Mouse (Mus musculus) embryonic facial prominence, embryonic 14.5 days (tissue): ENCODE data around the gene Sh2d3c. TPM values are rescaled to one million over a fixed set of nuclear protein-coding genes. Genes with fewer than 3 reads are reported as not detected.

Experiments
- ATAC-seq: fragments of 200-750 bp; cut with Nextera tagmentation; 2 replicates; pipeline ENCODE4 v1.8.0; 2017; ENCODE audit warnings: low read depth, moderate number of reproducible peaks, moderate TSS enrichment
- DNase-seq: peaks from one replicate; pipeline ENCODE4 v3.0.0-alpha.2; 2015; ENCODE audit warnings: low spot score
- H3K27ac ChIP-seq: fragments of 300-500 bp; sonication (generic); replicated peaks from 2 replicates; pipeline ENCODE4 v1.5.1; 2014; ENCODE audit warnings: low read depth, mild to moderate bottlenecking, low read length, moderate library complexity
- H3K27me3 ChIP-seq: fragments of 300-500 bp; sonication (generic); replicated peaks from 2 replicates; pipeline ENCODE4 v1.6.1; 2014; ENCODE audit warnings: low read length; ENCODE audit not compliant: control insufficient read depth, insufficient read depth
- H3K36me3 ChIP-seq: fragments of 300-500 bp; sonication (generic); 2 replicates; pipeline ENCODE4 v1.6.1; 2014; ENCODE audit warnings: low read length, mixed read lengths; ENCODE audit not compliant: control insufficient read depth, insufficient read depth
- H3K4me1 ChIP-seq: fragments of 300-500 bp; sonication (generic); 2 replicates; pipeline ENCODE4 v1.6.1; 2014; ENCODE audit warnings: antibody characterized with exemption, low read length; ENCODE audit not compliant: control insufficient read depth, insufficient read depth
- H3K4me2 ChIP-seq: fragments of 300-500 bp; sonication (generic); 2 replicates; pipeline ENCODE4 v1.6.1; 2014; ENCODE audit warnings: low read depth, mild to moderate bottlenecking, low read length, moderate library complexity, mixed read lengths
- H3K4me3 ChIP-seq: fragments of 300-500 bp; sonication (generic); 2 replicates; pipeline ENCODE4 v1.5.1; 2014; ENCODE audit warnings: low read depth, mild to moderate bottlenecking, low read length
- H3K9ac ChIP-seq: fragments of 300-500 bp; sonication (generic); 2 replicates; pipeline ENCODE4 v1.6.1; 2014; ENCODE audit warnings: low read depth, mild to moderate bottlenecking, low read length, moderate library complexity, mixed read lengths
- H3K9me3 ChIP-seq: fragments of 300-500 bp; sonication (generic); 2 replicates; pipeline ENCODE4 v1.6.1; 2016; ENCODE audit warnings: low read length; ENCODE audit not compliant: control insufficient read depth
- WGBS: fragments of 180-500 bp; shearing (Covaris S2); extraction: QIAGEN DNeasy Blood & Tissue Kit; methylation state at CpG from one replicate; pipeline ENCODE4 v1.1.7; 2014; 5-methylcytosine and 5-hydroxymethylcytosine counted together
- microRNA counts: library from miRNA; unstranded; fragments of <30 nt; microRNA quantifications from one replicate; lab custom pipeline; 2017
- microRNA-seq: library from miRNA; unstranded; fragments of <30 nt; microRNA quantifications from one replicate; pipeline ENCODE4, GENCODE M21; 2016; ENCODE audit warnings: borderline number of aligned reads
- polyA plus RNA-seq: library from polyadenylated mRNA; unstranded; fragments of >200 nt; fragmentation: Nextera tagmentation; extraction: Ambion mirVana; gene quantifications from 2 replicates; pipeline ENCODE4 v1.2.1, GENCODE M21; 2014

Sh2d3c gene
- polyA plus RNA-seq, 1 experiment from 2014 or later: 21.7 TPM

- H3K9ac ChIP-seq: no peak within 1 kb of the TSS
- no peaks in the 10 kb centered on the region for H3K27me3 ChIP-seq
- H3K36me3 ChIP-seq: no peaks in the 10 kb centered on the region
- DNase-seq: peak; percentile 40
- H3K4me2 ChIP-seq: no peak within 1 kb of the TSS
- H3K9me3 ChIP-seq: no peaks in the 10 kb centered on the region
- no peak within 1 kb of the TSS; the same call in 1 of the 2 replicates for H3K27ac ChIP-seq
- no peak within 1 kb of the TSS for H3K4me3 ChIP-seq
- no peak for ATAC-seq
- WGBS: 56% methylated on average over 4 of the region's 4 CpGs
- no peaks in the 10 kb centered on the region for H3K4me1 ChIP-seq
These were observed 63.3 kb downstream of the Sh2d3c start, which contains the start of gene Cfap157 for GRCm38 (mm10) chr2:32784048-32784681. Gene Cfap157, minus strand, starts transcription at chr2:32784428.

GRCm38 (mm10) chr2:32787176-32787575, 66.3 kb downstream of the Sh2d3c start:
- Histone ChIP-seq H3K36me3 (peaks cover 3% of the 10 kb centered on the region; the same call in 1 of the 2 replicates), H3K4me3 (no peak overlapping the region), H3K9me3 (no peaks in the 10 kb centered on the region), H3K4me2 (no peak overlapping the region), H3K27ac (no peak overlapping the region), H3K27me3 (no peaks in the 10 kb centered on the region), H3K4me1 (no peaks in the 10 kb centered on the region), H3K9ac (no peak overlapping the region)
- 62% methylated on average over 6 of the region's 6 CpGs for WGBS
- ATAC-seq (no peak), DNase-seq (no peak)

GRCm38 (mm10) chr2:32788581-32788980, 67.7 kb downstream of the Sh2d3c start:
- H3K36me3 ChIP-seq: peaks cover 7% of the 10 kb centered on the region; the same call in 1 of the 2 replicates
- H3K4me3 ChIP-seq: no peak overlapping the region
- WGBS: 40% methylated on average over 2 of the region's 2 CpGs
- no peak overlapping the region for H3K27ac ChIP-seq
- no peaks in the 10 kb centered on the region for H3K9me3 ChIP-seq
- no peaks in the 10 kb centered on the region for H3K4me1 ChIP-seq
- DNase-seq: no peak
- no peaks in the 10 kb centered on the region for H3K27me3 ChIP-seq
- no peak overlapping the region for H3K9ac ChIP-seq
- no peak for ATAC-seq
- no peak overlapping the region for H3K4me2 ChIP-seq

GRCm38 (mm10) chr2:32791297-32791696, 70.4 kb downstream of the Sh2d3c start:
- H3K36me3 ChIP-seq: peaks cover 10% of the 10 kb centered on the region; the same call in 1 of the 2 replicates
- H3K4me3 ChIP-seq: no peak overlapping the region
- no peaks in the 10 kb centered on the region for H3K4me1 ChIP-seq
- no peak overlapping the region for H3K4me2 ChIP-seq
- no peak for ATAC-seq
- 83% methylated on average over 6 of the region's 6 CpGs for WGBS
- H3K9me3 ChIP-seq: no peaks in the 10 kb centered on the region
- H3K27ac ChIP-seq: no peak overlapping the region
- DNase-seq: peak; percentile 20
- H3K9ac ChIP-seq: no peak overlapping the region
- no peaks in the 10 kb centered on the region for H3K27me3 ChIP-seq

GRCm38 (mm10) chr2:32795748-32796418, 75.0 kb downstream of the Sh2d3c start:
- ATAC-seq: no peak
- WGBS: 80% methylated on average over 13 of the region's 13 CpGs
- H3K27ac ChIP-seq: no peak overlapping the region
- no peaks in the 10 kb centered on the region for H3K4me1 ChIP-seq
- H3K36me3 ChIP-seq: peaks cover 47% of the 10 kb centered on the region
- H3K4me3 ChIP-seq: no peak overlapping the region
- H3K27me3 ChIP-seq: no peaks in the 10 kb centered on the region
- no peaks in the 10 kb centered on the region for H3K9me3 ChIP-seq
- H3K4me2 ChIP-seq: no peak overlapping the region
- no peak for DNase-seq
- H3K9ac ChIP-seq: no peak overlapping the region

GRCm38 (mm10) chr2:32798251-32798962, 77.6 kb downstream of the Sh2d3c start:
- WGBS: 60% methylated on average over 10 of the region's 10 CpGs
- H3K4me3 ChIP-seq: no peak overlapping the region
- no peaks in the 10 kb centered on the region for H3K27me3 ChIP-seq
- ATAC-seq: no peak
- no peaks in the 10 kb centered on the region for H3K9me3 ChIP-seq
- no peak for DNase-seq
- peaks cover 47% of the 10 kb centered on the region for H3K36me3 ChIP-seq
- no peaks in the 10 kb centered on the region for H3K4me1 ChIP-seq
- no peak overlapping the region for H3K4me2 ChIP-seq
- no peak overlapping the region for H3K27ac ChIP-seq
- H3K9ac ChIP-seq: peak overlapping the region; percentile 8; the same call in 1 of the 2 replicates

MicroRNAs encoded within 50 kb of the gene (microRNA counts, 519-probe panel; counts per million panel counts)
- microRNA mmu-miR-2861 (lab: Ali Mortazavi, UCI): 1,997 counts per million, percentile 19 among the panel's probes with 10 or more counts

Small RNAs within 50 kb of the gene (microRNA-seq; reads per million reads assigned to microRNA genes)
- gene Gm47291: not detected
- gene Mir2861: not detected
- gene Mir3960: not detected
- gene Mir8093: not detected

Other genes starting within 250 kb of the Sh2d3c start
- gene Fam102a, start 185.7 kb upstream of the Sh2d3c start, polyA plus RNA-seq: 16.3 and 19.2 TPM in 2 replicates
- 107 and 110 TPM in 2 replicates for gene Dpm2, start 150.2 kb upstream of the Sh2d3c start, polyA plus RNA-seq
- gene Pip5kl1, start 146.3 kb upstream of the Sh2d3c start, polyA plus RNA-seq: 0.38 and 1.1 TPM in 2 replicates
- gene 9430097D07Rik, start 145.4 kb upstream of the Sh2d3c start, polyA plus RNA-seq: 0.13 and 0.18 TPM in 2 replicates
- 39.4 and 41.0 TPM in 2 replicates for gene St6galnac4, start 134.0 kb upstream of the Sh2d3c start, polyA plus RNA-seq
- 11.1 and 12.1 TPM in 2 replicates for gene St6galnac6, start 121.3 kb upstream of the Sh2d3c start, polyA plus RNA-seq
- 97.8 and 125 TPM in 2 replicates for gene Ak1, start 99.3 kb upstream of the Sh2d3c start, polyA plus RNA-seq
- gene Eng, start 74.5 kb upstream of the Sh2d3c start, polyA plus RNA-seq: 57.9 and 64.3 TPM in 2 replicates
- 28.2 and 31.0 TPM in 2 replicates for gene Fpgs, start 16.9 kb upstream of the Sh2d3c start, polyA plus RNA-seq
- 67.4 and 82.3 TPM in 2 replicates for gene Cdk9, start 8.0 kb upstream of the Sh2d3c start, polyA plus RNA-seq
- gene 6330409D20Rik, start 20.0 kb downstream of the Sh2d3c start, polyA plus RNA-seq: 0.33 and 0.45 TPM in 2 replicates
- 64.5 and 73.2 TPM in 2 replicates for gene Tor2a, start 36.2 kb downstream of the Sh2d3c start, polyA plus RNA-seq
- 0.22 and 0.85 TPM in 2 replicates for gene Ttc16, start 54.6 kb downstream of the Sh2d3c start, polyA plus RNA-seq
- 5.2 and 5.8 TPM in 2 replicates for gene Ptrh1, start 54.7 kb downstream of the Sh2d3c start, polyA plus RNA-seq
- 0.20 and 0.63 TPM in 2 replicates for gene Cfap157, start 63.4 kb downstream of the Sh2d3c start, polyA plus RNA-seq
- 26.8 and 29.7 TPM in 2 replicates for gene Stxbp1, start 126.2 kb downstream of the Sh2d3c start, polyA plus RNA-seq
- gene Fam129b, start 155.1 kb downstream of the Sh2d3c start, polyA plus RNA-seq: 38.4 and 39.0 TPM in 2 replicates
- gene Rpl12, start 240.5 kb downstream of the Sh2d3c start, polyA plus RNA-seq: 224 and 237 TPM in 2 replicates
- 9.2 and 10.9 TPM in 2 replicates for gene Lrsam1, start 240.6 kb downstream of the Sh2d3c start, polyA plus RNA-seq